Mouse (Mus musculus) ES-CJ7 (cell line): ENCODE results near the gene Mrc2.

ENCODE experiments used
- DNase-seq: peaks from one replicate; pipeline ENCODE4 v3.0.0; 2011; ENCODE audit warnings: low read depth, low spot score

Gene Mrc2

DNA sequence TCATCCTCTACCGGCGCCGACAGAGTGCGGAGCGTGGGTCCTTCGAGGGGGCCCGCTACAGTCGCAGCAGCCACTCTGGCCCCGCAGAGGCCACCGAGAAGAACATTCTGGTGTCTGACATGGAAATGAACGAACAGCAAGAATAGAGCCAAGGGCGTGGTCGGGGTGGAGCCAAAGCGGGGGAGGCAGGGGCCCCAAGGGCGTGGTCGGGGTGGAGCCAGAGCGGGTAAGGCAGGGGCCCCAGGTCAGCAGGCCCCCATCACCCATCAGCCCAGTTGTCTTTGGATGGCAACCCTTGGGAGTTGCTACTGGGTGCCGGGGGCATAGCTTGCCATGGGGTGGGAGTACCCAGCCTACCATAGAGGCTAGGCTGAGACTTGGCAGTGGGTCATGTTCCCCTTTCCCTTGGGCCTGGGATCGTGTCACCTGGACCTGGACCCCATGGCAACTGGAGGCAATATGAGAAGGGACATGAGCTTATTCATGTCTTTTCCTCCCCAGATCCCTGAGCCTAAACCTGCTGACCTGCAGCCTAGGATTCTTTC is 57.4 kb downstream of the Mrc2 start:
- no peak for DNase-seq

DNA sequence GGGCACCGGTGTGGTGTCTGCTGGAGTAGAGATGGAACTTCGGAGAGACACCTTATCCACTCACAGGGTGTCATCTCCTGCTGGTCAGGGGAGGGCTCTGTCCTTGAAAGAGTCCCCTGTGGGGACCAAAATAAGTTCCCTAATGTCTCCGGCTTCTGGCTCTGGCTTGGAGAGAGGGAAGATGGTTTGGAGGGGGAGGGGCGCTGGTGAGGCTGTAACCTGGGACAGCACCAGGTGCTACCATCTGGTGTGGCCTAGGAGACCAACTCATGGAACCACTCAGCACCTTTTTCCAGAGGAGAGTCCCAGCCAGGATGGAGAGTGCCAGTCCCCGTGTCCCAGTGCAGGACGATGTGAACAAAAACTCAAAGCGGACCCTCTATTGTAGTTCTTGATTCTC is 58.2 kb downstream of the Mrc2 start:
- no peak for DNase-seq

DNA sequence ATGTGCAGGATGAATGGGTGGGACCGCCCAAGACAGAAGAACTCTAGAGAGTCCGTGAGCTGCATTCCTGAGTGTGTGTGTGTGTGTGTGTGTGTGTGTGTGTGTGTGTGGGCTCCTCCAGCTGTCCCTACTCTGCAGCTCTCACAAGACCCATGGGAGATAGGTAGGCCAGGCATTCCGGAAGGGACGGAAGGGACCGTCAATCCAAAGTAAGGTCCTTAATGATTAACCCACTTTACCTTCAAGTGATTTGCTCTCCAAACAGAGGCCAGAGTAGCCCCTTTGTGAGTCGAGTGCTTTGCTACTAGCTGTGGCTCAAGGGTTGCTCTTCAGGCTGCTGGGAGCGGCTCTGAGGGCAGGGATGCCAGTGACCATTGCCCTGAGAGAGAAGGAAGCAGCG is 59.7 kb downstream of the Mrc2 start:
- DNase-seq: no peak

DNA sequence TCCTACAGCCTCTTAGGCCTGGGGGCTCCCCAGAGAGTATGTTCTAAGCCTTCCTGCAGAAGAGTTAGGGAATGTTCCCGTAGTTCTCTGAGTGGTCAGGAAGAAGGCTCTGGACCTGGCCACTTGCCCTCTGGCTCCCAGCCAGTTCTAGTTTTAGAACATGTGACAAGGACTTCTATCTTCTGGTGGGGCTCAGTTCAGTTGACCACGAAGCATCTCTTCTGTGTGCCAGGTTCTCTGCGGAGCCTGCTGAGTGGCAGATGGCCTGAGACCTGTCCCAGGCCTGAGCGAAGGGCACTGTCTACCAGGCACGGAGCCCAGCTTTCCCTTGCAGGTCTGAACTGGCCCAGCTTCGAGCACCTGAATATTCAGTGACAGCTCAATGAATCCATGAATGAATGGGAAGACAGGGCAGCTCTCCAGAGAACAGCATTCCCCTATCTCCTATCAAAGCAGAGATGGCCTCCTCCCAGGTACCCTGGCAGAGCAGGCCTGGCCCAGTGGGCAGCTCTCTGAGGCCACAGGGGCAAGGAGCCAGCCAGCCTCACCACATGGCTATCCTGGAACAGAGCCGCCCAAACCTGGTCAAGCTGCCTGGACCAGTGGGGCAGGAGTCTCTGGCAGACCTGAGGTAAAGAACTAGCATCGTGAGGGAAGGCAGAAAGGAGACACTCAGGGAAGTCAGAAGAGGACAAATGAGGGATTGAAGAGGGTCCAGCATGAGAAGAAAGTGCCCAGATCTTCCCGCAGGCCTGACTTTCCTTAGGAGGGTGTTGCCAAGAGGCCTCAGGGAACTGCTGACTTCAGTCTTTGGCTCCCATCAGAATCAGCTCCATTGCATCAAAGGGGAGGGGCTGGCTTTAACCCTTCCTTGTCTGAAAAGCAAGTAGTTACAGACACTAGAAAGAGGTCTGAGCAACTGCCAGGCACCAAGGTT is 60.8 kb downstream of the Mrc2 start:
- DNase-seq: no peak

- no peak for DNase-seq
These were observed 61.4 kb downstream of the Mrc2 start for GRCm38 (mm10) chr11:105353891-105354280.

DNA sequence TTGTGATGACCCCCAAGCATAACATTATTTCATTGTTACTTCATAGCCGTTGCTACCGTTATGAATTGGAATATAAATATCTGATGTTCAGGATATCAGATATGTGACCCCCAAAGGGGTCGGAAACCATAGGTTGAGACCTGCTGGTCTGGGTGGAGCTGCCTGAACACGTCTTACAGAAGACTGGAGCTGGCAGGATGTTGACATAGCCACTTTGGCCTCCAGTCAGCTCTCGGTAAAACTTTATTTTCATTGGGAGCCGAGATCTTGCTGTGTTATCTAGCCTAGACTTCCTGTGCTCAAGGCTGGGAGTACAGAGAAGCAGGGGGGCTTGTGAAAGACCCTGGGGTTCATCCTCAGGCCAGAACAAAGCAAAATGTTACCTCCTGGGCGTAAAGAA is 63.9 kb downstream of the Mrc2 start:
- DNase-seq: no peak

GRCm38 (mm10) chr11:105362041-105362765 is 69.8 kb downstream of the Mrc2 start:
- no peak for DNase-seq

DNA sequence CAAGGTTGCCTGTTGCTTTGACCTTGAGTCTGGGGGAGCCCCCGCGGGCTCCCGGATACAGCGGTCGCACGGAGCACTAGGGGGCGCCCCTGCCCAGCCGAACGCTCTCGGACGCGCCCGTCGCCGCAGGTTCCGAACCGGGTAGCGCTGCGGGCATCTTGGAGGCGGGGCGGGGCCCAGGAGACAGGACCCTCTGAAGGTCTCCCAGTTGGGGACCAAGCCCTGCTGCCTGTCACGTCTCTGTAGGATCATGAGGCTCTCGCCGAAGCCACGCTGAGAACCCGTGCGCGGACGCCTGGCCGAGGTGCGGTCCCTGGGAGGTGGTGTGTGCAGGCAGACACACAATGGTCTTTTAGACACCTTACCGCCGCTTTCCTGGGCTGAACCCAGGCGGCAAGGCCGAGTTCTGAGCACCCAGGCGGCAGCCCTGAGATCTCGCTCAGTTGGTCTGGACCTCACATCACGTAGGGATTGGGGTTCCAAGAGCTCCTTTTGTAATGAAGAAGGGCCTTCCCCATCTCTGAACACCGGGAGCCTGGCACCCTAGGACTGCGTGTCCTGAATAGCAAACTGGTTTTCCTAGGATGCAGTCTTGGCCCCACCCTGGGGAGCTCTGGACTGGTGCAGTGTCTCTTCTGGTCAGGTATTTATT is 70.6 kb downstream of the Mrc2 start:
- peak; percentile 59 for DNase-seq

DNA sequence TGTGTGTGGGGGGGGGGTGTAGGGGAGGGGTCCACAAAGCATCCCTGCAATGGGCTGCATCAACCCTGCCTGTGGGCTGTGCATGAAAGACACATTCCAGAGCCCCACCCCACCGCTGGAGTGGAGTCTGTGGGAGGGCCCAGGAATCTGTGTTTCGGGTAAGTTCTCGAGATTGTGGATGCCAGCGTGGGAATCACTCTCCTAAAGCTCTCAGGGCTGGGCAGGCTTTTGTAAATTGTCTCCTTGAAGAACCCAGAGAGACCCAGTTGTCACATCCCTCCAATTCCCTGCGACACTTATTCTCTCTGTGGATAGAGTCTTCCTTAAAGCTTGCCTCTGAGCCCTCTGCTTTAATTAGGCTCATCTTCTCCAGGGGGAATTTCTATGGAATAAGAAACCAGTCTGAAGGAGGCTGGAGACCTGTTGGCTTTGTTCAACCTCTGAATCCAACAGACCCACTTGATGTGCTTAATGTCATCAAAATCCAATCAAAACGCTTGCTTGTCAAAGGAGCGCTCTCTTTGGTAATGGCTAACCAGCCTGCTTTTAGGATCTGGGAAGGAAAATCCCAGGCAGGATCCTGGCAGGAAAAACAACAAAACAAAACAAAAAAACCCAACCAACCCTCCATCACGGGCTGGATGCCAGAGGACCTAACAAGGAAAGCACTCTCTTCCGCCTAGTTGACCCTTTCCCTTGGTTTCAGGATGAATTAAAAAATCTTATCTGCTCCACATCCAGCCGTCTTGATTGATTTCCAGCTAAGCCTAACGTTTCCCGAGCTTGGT is 71.3 kb downstream of the Mrc2 start:
- DNase-seq: peak; percentile 29

DNA sequence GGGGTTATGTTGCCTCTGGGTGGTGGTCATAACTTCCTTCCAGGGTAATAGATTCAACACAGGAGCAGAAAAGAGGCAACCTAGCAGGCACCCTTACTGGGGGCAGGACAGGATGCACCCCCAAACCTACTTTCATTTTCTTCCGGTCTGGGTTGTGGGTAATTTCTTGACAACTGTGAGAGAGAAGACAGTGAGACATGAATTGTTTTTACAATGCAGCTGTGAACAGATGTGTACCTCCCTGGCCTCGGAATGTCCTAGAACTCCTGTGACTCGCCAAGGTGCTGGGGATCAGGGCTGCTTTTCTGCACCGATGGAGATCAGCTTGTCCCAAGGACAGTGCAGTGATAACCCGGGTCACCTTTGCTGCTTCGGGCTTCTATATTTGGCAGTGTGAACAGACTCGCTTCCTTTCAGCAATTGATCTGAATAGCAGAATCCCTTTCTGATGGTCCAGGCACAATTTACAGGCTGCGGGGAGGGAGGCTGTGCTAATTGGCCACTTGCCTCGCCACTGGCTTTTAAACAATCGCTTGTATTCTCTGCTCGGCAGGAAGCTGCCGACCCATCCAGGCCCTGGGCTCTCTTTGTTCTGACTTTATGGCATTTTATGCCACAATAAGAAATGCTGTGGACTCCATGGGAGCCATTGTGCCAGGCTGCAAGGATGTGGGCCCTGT is 72.1 kb downstream of the Mrc2 start:
- no peak for DNase-seq

DNA sequence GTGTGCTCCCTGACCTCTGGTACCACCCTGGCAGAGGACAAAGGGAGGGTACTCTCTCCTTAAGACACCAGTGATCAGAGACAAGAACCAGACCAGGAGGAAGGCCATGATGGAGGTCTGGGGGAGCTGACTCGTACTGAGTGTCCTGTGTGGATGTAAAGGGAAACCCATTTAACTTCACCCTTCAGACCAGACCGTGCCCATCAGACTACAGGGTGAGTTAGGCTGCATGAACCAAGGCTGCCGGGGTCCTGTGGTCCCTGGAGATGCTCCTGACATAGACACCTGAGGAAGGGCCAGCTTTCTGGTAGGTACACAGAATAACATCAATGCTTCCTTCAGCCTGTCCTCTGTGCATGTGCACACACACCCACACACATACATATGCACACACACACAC is 73.2 kb downstream of the Mrc2 start:
- no peak for DNase-seq

- DNase-seq: no peak
These were observed 73.6 kb downstream of the Mrc2 start for GRCm38 (mm10) chr11:105366051-105366450.

DNA sequence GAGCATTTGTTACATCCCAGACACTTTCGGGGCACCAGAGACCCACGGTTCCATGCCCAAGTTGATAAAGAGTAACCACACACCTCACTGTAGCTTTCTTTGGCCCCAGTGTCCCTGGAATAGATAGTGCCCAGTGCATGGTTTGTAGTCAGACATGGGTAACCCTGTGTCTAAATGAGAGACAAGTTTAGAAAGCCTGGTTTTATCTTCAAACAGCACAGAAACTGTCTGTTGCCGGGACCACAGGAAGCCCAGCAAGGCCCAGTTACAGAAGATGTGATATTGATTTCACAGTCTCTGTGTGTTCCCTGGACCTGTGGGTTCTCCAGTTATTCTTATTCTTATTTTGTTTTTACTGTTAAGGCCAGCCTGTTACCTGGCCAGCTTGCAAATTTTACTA is 74.7 kb downstream of the Mrc2 start:
- DNase-seq: no peak

DNA sequence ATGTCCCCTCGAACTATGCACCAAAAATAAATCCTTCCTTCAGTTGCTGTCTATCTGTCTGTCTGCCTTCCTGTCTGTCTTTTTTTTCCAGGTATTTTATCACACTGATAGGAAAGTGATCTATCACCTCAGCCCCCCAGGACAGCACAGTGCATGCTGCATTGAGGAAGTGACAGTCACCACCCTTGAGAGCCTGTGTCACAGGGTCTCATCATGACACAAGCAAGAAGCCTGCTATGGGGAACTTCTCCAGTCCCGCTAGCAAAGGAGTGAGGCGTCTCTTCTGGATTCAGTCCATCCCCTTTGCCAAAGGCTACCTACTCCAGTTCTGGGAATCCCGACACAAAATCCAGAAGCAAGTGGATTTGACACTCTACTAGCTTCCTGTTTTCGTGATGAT is 76.4 kb downstream of the Mrc2 start:
- no peak for DNase-seq

DNA sequence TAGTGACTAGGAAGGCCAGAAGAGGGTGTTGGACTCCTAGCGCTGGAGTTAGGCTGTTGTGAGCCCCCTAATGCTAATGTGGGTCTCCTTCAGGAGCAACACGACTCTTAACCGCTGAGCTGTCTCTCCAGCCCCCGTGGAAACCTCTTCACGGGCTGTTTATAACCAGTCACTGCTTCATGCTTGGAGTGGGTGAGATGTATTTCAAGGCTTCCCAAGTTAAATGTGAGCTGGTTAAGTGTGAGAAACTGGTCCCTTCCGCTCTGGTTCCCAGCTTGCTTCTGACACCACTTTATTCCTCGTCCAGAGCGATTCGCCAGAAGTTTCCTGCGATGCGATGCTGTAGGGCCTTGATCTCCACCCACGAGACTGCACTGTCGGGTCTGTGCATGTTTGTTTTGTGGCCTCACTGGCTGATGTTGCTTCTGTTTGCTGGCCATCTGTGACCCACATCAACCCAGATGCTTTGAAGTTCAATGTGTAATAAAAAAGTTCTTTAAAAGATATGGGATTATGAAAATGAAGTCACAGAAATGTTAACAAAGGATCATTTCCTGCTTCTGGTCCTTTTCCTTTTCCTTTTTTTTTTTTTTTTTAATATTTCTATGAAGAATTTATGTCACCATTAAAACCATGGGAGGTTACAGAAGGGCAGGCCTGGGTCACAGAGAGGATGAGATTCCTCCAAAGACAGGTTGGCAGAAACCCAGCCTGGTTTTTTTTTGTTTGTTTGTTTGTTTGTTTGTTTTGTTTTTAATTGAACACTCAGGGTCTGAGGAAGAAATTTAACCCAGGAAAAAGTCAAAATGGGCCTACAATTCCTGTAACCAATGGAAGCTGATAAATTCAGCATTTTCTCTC is 77.3 kb downstream of the Mrc2 start:
- no peak for DNase-seq

DNA sequence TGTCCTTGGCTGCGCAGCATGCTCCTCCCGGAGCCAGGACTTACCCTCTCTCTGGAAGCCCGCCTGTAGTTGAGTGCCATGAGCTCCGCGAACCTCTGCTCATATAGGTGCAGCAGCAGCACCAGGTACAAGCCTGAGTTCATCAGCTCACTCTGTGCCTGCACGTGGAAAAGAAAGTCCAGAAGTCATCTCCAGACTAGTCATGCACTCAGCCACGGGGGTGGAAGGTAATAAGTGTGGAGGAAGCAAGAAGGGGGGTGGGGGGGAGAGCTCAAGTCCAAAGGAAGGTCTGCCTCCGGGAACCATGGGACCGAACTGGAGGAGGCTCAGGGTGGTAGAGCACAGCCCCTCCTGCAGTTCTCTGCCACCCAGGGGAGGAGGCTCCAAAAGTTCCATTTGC is 79.4 kb downstream of the Mrc2 start:
- DNase-seq: no peak

- DNase-seq: no peak
These were observed 81.4 kb downstream of the Mrc2 start for GRCm38 (mm10) chr11:105373881-105374280.

- no peak for DNase-seq
These were observed 82.2 kb downstream of the Mrc2 start for GRCm38 (mm10) chr11:105374526-105375175.

DNA sequence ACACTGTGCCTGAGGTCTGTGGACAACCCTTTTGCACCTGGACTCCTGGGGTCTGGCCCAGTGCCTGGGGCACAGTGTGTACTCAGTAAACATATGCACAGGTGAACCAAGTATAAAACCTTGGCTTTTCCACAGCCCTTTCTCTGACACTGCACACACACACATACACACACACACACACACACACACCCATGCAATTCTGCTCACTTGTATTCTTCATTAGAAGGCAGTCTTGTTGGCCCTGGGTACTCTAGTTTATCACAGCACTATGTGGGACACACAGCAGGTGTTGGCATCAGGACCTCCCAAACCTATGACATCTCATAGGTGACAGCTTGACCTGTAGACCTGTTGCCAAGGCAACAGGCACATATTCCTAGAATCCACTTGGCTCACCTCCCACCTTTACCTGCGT is 83.4 kb downstream of the Mrc2 start:
- DNase-seq: no peak
